Mouse (Mus musculus) neural tube, embryonic 11.5 days (tissue): ENCODE data around the gene Gm9. TPM values are rescaled to one million over a fixed set of nuclear protein-coding genes. Genes with fewer than 3 reads are reported as not detected.
A peak's percentile ranks its signal among the peaks of the same experiment; 100 is the strongest.
"Not testable (repeated sequence)": the region's sequence is repeated elsewhere in the genome, so short reads cannot be mapped to it uniquely, and the experiment has no call there.

Experiments
- ATAC-seq: fragments of 200-750 bp; cut with Nextera tagmentation; 2 replicates; pipeline ENCODE4 v1.8.0; 2017; ENCODE audit warnings: moderate number of reproducible peaks, mild to moderate bottlenecking, moderate TSS enrichment, moderate library complexity; ENCODE audit not compliant: insufficient read depth, low FRiP score, low TSS enrichment
- DNase-seq: peaks from one replicate; pipeline ENCODE4 v3.0.0-alpha.2; 2015; ENCODE audit warnings: low spot score
- H3K27ac ChIP-seq: fragments of 300-500 bp; sonication (generic); 2 replicates; pipeline ENCODE4 v1.5.1; 2014; ENCODE audit warnings: low read depth, mild to moderate bottlenecking, low read length
- H3K27me3 ChIP-seq: fragments of 300-500 bp; sonication (generic); 2 replicates; pipeline ENCODE4 v1.6.1; 2014; ENCODE audit warnings: mild to moderate bottlenecking, low read length, mixed read lengths; ENCODE audit not compliant: control insufficient read depth, insufficient read depth
- H3K36me3 ChIP-seq: fragments of 300-500 bp; sonication (generic); 2 replicates; pipeline ENCODE4 v1.6.1; 2014; ENCODE audit warnings: mild to moderate bottlenecking, low read length, moderate library complexity, mixed read lengths; ENCODE audit not compliant: control insufficient read depth, insufficient read depth
- H3K4me1 ChIP-seq: fragments of 300-500 bp; sonication (generic); 2 replicates; pipeline ENCODE4 v1.6.1; 2014; ENCODE audit warnings: low read length, mixed read lengths; ENCODE audit not compliant: control insufficient read depth, insufficient read depth
- H3K4me2 ChIP-seq: fragments of 300-500 bp; sonication (generic); 2 replicates; pipeline ENCODE4 v1.6.1; 2014; ENCODE audit warnings: low read depth, mild to moderate bottlenecking, moderate library complexity
- H3K4me3 ChIP-seq: fragments of 300-500 bp; sonication (generic); 2 replicates; pipeline ENCODE4 v1.5.1; 2014; ENCODE audit warnings: low read depth, low read length
- H3K9ac ChIP-seq: fragments of 300-500 bp; sonication (generic); 2 replicates; pipeline ENCODE4 v1.6.1; 2014; ENCODE audit warnings: mild to moderate bottlenecking, low read length
- H3K9me3 ChIP-seq: fragments of 300-500 bp; sonication (generic); 2 replicates; pipeline ENCODE4 v1.6.1; 2016; ENCODE audit warnings: low read length; ENCODE audit not compliant: control insufficient read depth
- WGBS: fragments of 180-500 bp; shearing (Covaris S2); extraction: QIAGEN DNeasy Blood & Tissue Kit; methylation state at CpG from one replicate; pipeline ENCODE4 v1.1.7; 2014; 5-methylcytosine and 5-hydroxymethylcytosine counted together
- polyA plus RNA-seq: library from polyadenylated mRNA; unstranded; fragments of >200 nt; fragmentation: Nextera tagmentation; extraction: Ambion mirVana; gene quantifications from 2 replicates; pipeline ENCODE4 v1.2.1, GENCODE M21; 2014

Gene Gm9
- polyA plus RNA-seq, 1 experiment from 2014 or later: not detected

- DNase-seq, H3K9ac ChIP-seq, H3K27me3 ChIP-seq, H3K36me3 ChIP-seq, H3K27ac ChIP-seq, H3K4me1 ChIP-seq, ATAC-seq, H3K4me2 ChIP-seq, H3K4me3 ChIP-seq, H3K9me3 ChIP-seq: not testable (repeated sequence)
- WGBS: 83% methylated on average over 8 of the region's 8 CpGs
Observed at GRCm38 (mm10) chrX:37184401-37184800, 26.4 kb downstream of the Gm9 start.

DNA sequence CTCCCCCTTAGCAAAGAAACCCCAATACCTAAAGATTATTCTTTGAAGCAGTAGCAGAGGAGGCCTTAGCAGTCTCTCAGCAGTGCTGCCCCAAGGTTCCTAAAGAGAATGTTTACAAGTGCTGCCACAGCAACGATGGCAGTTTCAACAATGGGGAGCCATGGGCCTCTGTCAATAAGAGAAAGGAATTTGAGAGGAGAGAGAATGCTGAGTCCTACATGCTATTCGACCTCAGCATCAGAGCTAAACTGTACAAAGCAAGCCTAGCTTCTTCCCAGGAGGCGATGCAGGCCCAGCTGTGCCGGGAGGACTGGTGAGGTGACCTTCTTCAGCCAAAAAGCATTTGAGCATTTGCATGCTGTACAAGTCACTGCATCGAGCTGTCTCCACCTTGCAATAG, 42.1 kb downstream of the Gm9 start, which contains the start of gene Akap14:
Gene Akap14, minus strand, starts transcription at position 101 of the 400 bp plus-strand sequence.
- Histone ChIP-seq H3K9ac (no peak within 1 kb of the TSS), H3K4me1 (no peaks in the 10 kb centered on the region), H3K9me3 (no peaks in the 10 kb centered on the region), H3K27me3 (no peaks in the 10 kb centered on the region), H3K36me3 (no peaks in the 10 kb centered on the region), H3K4me3 (no peak within 1 kb of the TSS), H3K4me2 (no peak within 1 kb of the TSS), H3K27ac (no peak within 1 kb of the TSS)
- DNase-seq: no peak
- ATAC-seq: no peak
- WGBS: 49% methylated on average over 5 of the region's 5 CpGs

DNA sequence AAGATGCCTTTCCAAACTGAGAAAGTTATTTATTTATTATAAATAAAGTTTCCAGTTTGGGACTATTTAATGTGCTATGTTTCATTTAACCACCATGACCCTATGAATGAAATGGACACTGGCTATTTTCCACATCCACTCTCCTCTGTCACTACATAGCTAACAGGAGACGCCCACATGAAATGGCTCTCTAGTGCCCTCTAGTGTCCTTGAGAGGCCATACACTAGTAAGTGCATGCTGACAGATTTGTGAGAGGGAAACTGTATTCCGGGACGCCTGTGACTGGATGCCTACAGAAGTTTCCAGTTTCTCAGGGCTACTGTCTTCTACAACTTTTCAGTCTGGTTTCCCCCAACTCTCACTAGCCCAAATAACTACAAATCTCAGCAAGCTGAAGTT, 43.8 kb downstream of the Gm9 start:
- H3K27me3 ChIP-seq: no peaks in the 10 kb centered on the region
- no peak for ATAC-seq
- H3K9me3 ChIP-seq: no peaks in the 10 kb centered on the region
- no peak overlapping the region for H3K4me3 ChIP-seq
- peak; percentile 15 for DNase-seq
- H3K4me1 ChIP-seq: no peaks in the 10 kb centered on the region
- no peak overlapping the region for H3K4me2 ChIP-seq
- no peaks in the 10 kb centered on the region for H3K36me3 ChIP-seq
- 40% methylated on average over 3 of the region's 3 CpGs for WGBS
- no peak overlapping the region for H3K27ac ChIP-seq
- H3K9ac ChIP-seq: no peak overlapping the region

DNA sequence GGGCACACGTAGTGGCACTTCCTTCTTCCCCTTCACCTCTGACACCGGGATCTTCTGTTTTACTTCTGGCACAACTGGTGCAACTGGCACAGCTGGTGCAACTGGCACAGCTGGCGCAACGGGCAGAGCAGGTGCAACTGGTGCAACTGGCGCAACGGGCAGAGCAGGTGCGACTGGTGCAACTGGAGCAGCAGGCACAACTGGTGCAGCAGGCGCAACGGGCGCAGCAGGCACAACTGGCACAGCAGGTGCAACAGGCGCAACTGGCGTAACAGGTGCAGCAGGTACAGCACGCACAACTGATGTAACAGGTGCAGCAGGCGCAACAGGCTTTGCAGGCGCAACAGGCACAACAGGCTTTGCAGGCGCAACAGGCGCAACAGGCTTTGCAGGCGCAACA, 47.7 kb downstream of the Gm9 start:
- Histone ChIP-seq H3K27me3 (no peaks in the 10 kb centered on the region), H3K9me3 (no peaks in the 10 kb centered on the region), H3K36me3 (no peaks in the 10 kb centered on the region), H3K27ac (no peak overlapping the region), H3K4me1 (no peaks in the 10 kb centered on the region), H3K4me3 (no peak overlapping the region), H3K4me2 (no peak overlapping the region), H3K9ac (no peak overlapping the region)
- DNase-seq (no peak), ATAC-seq (no peak)
- WGBS: 78% methylated on average over 18 of the region's 18 CpGs

- DNase-seq (no peak), ATAC-seq (no peak)
- Histone ChIP-seq H3K4me1 (no peaks in the 10 kb centered on the region), H3K27me3 (no peaks in the 10 kb centered on the region), H3K36me3 (no peaks in the 10 kb centered on the region), H3K9me3 (no peaks in the 10 kb centered on the region), H3K27ac (no peak overlapping the region), H3K9ac (no peak overlapping the region), H3K4me2 (no peak overlapping the region), H3K4me3 (no peak overlapping the region)
- WGBS: 78% methylated on average over 10 of the region's 10 CpGs
Observed at GRCm38 (mm10) chrX:37161169-37161568, 49.7 kb downstream of the Gm9 start.

Other genes starting within 250 kb of the Gm9 start
- 59.3 and 65.5 TPM in 2 replicates for gene Sept6, start 219.2 kb downstream of the Gm9 start, polyA plus RNA-seq
- gene Sowahd, start 162.2 kb downstream of the Gm9 start, polyA plus RNA-seq: not detected in 2 replicates
- 444 and 447 TPM in 2 replicates for gene Rpl39, start 125.6 kb downstream of the Gm9 start, polyA plus RNA-seq
- gene Upf3b, start 100.7 kb downstream of the Gm9 start, polyA plus RNA-seq: 15.1 and 18.8 TPM in 2 replicates
- gene Nkap, start 84.2 kb downstream of the Gm9 start, polyA plus RNA-seq: 21.5 and 22.8 TPM in 2 replicates
- gene Akap14, start 42.2 kb downstream of the Gm9 start, polyA plus RNA-seq: 0.22 and 0.29 TPM in 2 replicates
- gene Ndufa1, start 19.9 kb downstream of the Gm9 start, polyA plus RNA-seq: 440 and 446 TPM in 2 replicates
- gene Rnf113a1, start 19.8 kb downstream of the Gm9 start, polyA plus RNA-seq: 11.5 and 13.3 TPM in 2 replicates
- not detected in 2 replicates for gene Rhox1, start 11.2 kb upstream of the Gm9 start, polyA plus RNA-seq
- not detected in 2 replicates for gene Rhox2a, start 33.9 kb upstream of the Gm9 start, polyA plus RNA-seq
- gene Rhox3a, start 38.9 kb upstream of the Gm9 start, polyA plus RNA-seq: not detected in 2 replicates
- gene Rhox4a, start 54.3 kb upstream of the Gm9 start, polyA plus RNA-seq: 0.42 TPM in 1 of 2 replicates, not detected in the other
- not detected in 2 replicates for gene Rhox3a2, start 169.0 kb upstream of the Gm9 start, polyA plus RNA-seq
- not detected in 2 replicates for gene Rhox4a2, start 179.8 kb upstream of the Gm9 start, polyA plus RNA-seq
- not detected in 2 replicates for gene Rhox2b, start 201.0 kb upstream of the Gm9 start, polyA plus RNA-seq
- gene Rhox4b, start 221.5 kb upstream of the Gm9 start, polyA plus RNA-seq: not detected in 2 replicates
- not detected in 2 replicates for gene Rhox2c, start 242.6 kb upstream of the Gm9 start, polyA plus RNA-seq
- not detected in 2 replicates for gene Rhox3c, start 247.5 kb upstream of the Gm9 start, polyA plus RNA-seq